Mouse (Mus musculus) CH12.LX (cell line): ENCODE measurements at regions not wholly inside any gene's neighbourhood (a gene's known extent, or its start where the extent isn't known, plus 50 kb on each side); places are given as distances from the start of the nearest gene placed in this dataset.

ENCODE experiments used
- DNase-seq: peaks from one replicate; pipeline ENCODE4 v3.0.0-alpha.2; 2013; ENCODE audit errors: extremely low read depth
- H3K27ac ChIP-seq: 2 replicates; pipeline ENCODE4 v1.5.1; 2012; ENCODE audit warnings: low read depth, mild to moderate bottlenecking, control low read depth, moderate library complexity; ENCODE audit not compliant: insufficient read depth
- H3K27me3 ChIP-seq: replicated peaks from 2 replicates; pipeline ENCODE3; 2012; ENCODE audit warnings: inconsistent platforms
- H3K36me3 ChIP-seq, 2 experiments: replicated peaks in 1 of 2; 2 replicates each; pipeline versions ENCODE3 to v1.6.1; 2012; ENCODE audit warnings: inconsistent platforms in 1 of 2, low read length in 1 of 2, mild to moderate bottlenecking in 1 of 2, mixed read lengths in 1 of 2, moderate library complexity in 1 of 2; ENCODE audit not compliant: control insufficient read depth in 1 of 2, insufficient read depth in 1 of 2
- H3K4me1 ChIP-seq, 2 experiments: 2 replicates each; pipeline ENCODE4 v1.6.1; 2012; ENCODE audit warnings: inconsistent platforms in 1 of 2, moderate library complexity in 1 of 2; ENCODE audit not compliant: insufficient read depth in 2 of 2, control insufficient read depth in 1 of 2
- H3K4me2 ChIP-seq: 2 replicates; pipeline ENCODE4 v1.6.1; 2012; ENCODE audit warnings: low read depth, mild to moderate bottlenecking, control low read depth; ENCODE audit not compliant: poor library complexity, insufficient read depth, severe bottlenecking
- H3K4me3 ChIP-seq, 3 experiments: fragments of 150-350 bp in 1 of 3; sonication (generic) in 1 of 3; replicated peaks in 1 of 3; 2 replicates each; pipeline versions ENCODE3 to v1.5.1; 2011 to 2012; ENCODE audit warnings: low read depth in 2 of 3, low read length in 2 of 3, mild to moderate bottlenecking in 2 of 3, moderate library complexity in 2 of 3, control low read depth in 1 of 3, improper control_type of control experiment in 1 of 3, inconsistent platforms in 1 of 3, mixed read lengths in 1 of 3; ENCODE audit not compliant: poor library complexity in 1 of 3
- H3K79me2 ChIP-seq: replicated peaks from 2 replicates; pipeline ENCODE4 v1.6.1; 2012; ENCODE audit warnings: mild to moderate bottlenecking, moderate library complexity; ENCODE audit not compliant: control insufficient read depth, poor library complexity, insufficient read depth, severe bottlenecking; ENCODE audit errors: extremely low read depth
- H3K9ac ChIP-seq: 2 replicates; pipeline ENCODE4 v1.6.1; 2012; ENCODE audit warnings: low read depth, mild to moderate bottlenecking, control low read depth, moderate library complexity; ENCODE audit not compliant: insufficient read depth
- H3K9me3 ChIP-seq: replicated peaks from 2 replicates; pipeline ENCODE3; 2012; ENCODE audit warnings: low read length, inconsistent platforms, mixed read lengths
- BHLHE40 ChIP-seq: IDR thresholded peaks from 2 replicates; pipeline ENCODE4 v1.6.1; 2011; ENCODE audit warnings: mild to moderate bottlenecking, low read depth, low read length, improper control_type of control experiment
- CHD1 ChIP-seq: IDR thresholded peaks from 2 replicates; pipeline ENCODE4 v1.6.1; 2012; ENCODE audit warnings: low read depth, low read length, improper control_type of control experiment, inconsistent platforms
- CHD2 ChIP-seq: IDR thresholded peaks from 2 replicates; pipeline ENCODE4 v1.6.1; 2011; ENCODE audit warnings: low read length, improper control_type of control experiment
- E2F4 ChIP-seq: IDR thresholded peaks from 2 replicates; pipeline ENCODE4 v1.6.1; 2011; ENCODE audit warnings: low read depth, low read length, improper control_type of control experiment; ENCODE audit not compliant: insufficient replicate concordance
- ETS1 ChIP-seq: conservative IDR thresholded peaks from 2 replicates; pipeline ENCODE4 v1.6.1; 2012; ENCODE audit warnings: low read depth, mild to moderate bottlenecking, inconsistent platforms, low read length, improper control_type of control experiment, moderate library complexity
- GABPA ChIP-seq: IDR thresholded peaks from 2 replicates; pipeline ENCODE4 v1.6.1; 2012; ENCODE audit warnings: low read depth, low read length, improper control_type of control experiment, inconsistent platforms; ENCODE audit not compliant: insufficient replicate concordance
- HCFC1 ChIP-seq: IDR thresholded peaks from 2 replicates; pipeline ENCODE4 v1.6.1; 2012; ENCODE audit warnings: low read depth, mild to moderate bottlenecking, inconsistent platforms, low read length, improper control_type of control experiment
- JUN ChIP-seq: IDR thresholded peaks from 2 replicates; pipeline ENCODE4 v1.6.1; 2011; ENCODE audit warnings: low read depth, mild to moderate bottlenecking, low read length, improper control_type of control experiment, moderate library complexity; ENCODE audit not compliant: insufficient read depth
- KAT2A ChIP-seq: IDR thresholded peaks from 2 replicates; pipeline ENCODE4 v1.6.1; 2012; ENCODE audit warnings: low read length, improper control_type of control experiment, inconsistent platforms; ENCODE audit not compliant: insufficient replicate concordance
- MAFK ChIP-seq: IDR thresholded peaks from 2 replicates; pipeline ENCODE4 v1.6.1; 2011; ENCODE audit warnings: low read length, improper control_type of control experiment; ENCODE audit not compliant: insufficient replicate concordance
- MAZ ChIP-seq: IDR thresholded peaks from 2 replicates; pipeline ENCODE4 v1.6.1; 2012; ENCODE audit warnings: low read depth, mild to moderate bottlenecking, inconsistent platforms, low read length, improper control_type of control experiment, moderate library complexity
- MXI1 ChIP-seq: IDR thresholded peaks from 2 replicates; pipeline ENCODE4 v1.6.1; 2011; ENCODE audit warnings: mild to moderate bottlenecking, low read depth, low read length, improper control_type of control experiment
- MYC ChIP-seq: IDR thresholded peaks from 2 replicates; pipeline ENCODE4 v1.6.1; 2011; ENCODE audit warnings: low read depth, mild to moderate bottlenecking, improper control_type of control experiment, low read length
- NELFE ChIP-seq: IDR thresholded peaks from 2 replicates; pipeline ENCODE4 v1.6.1; 2011; ENCODE audit warnings: low read depth, low read length, improper control_type of control experiment
- NRF1 ChIP-seq: IDR thresholded peaks from 2 replicates; pipeline ENCODE4 v1.6.1; 2014; ENCODE audit warnings: low read depth, mild to moderate bottlenecking, inconsistent platforms, low read length, improper control_type of control experiment, moderate library complexity
- PAX5 ChIP-seq: IDR thresholded peaks from 2 replicates; pipeline ENCODE4 v1.6.1; 2012; ENCODE audit warnings: low read length, inconsistent platforms, mixed read lengths
- POLR2A ChIP-seq: IDR thresholded peaks from 2 replicates; pipeline ENCODE4 v1.6.1; 2011; ENCODE audit warnings: low read depth, mild to moderate bottlenecking, improper control_type of control experiment, low read length
- RAD21 ChIP-seq: IDR thresholded peaks from 2 replicates; pipeline ENCODE4 v1.6.1; 2011; ENCODE audit warnings: low read depth, mild to moderate bottlenecking, low read length, improper control_type of control experiment, moderate library complexity
- SMC3 ChIP-seq: IDR thresholded peaks from 2 replicates; pipeline ENCODE4 v1.6.1; 2011; ENCODE audit warnings: low read depth, low read length, improper control_type of control experiment
- TBP ChIP-seq: conservative IDR thresholded peaks from 2 replicates; pipeline ENCODE4 v1.6.1; 2011; ENCODE audit warnings: low read depth, low read length, improper control_type of control experiment
- UBTF ChIP-seq: IDR thresholded peaks from 2 replicates; pipeline ENCODE4 v1.6.1; 2012; ENCODE audit warnings: low read depth, mild to moderate bottlenecking, inconsistent platforms, low read length, improper control_type of control experiment, moderate library complexity
- USF1 ChIP-seq: IDR thresholded peaks from 2 replicates; pipeline ENCODE4 v1.6.1; 2014; ENCODE audit warnings: low read depth, mild to moderate bottlenecking, inconsistent platforms, low read length, improper control_type of control experiment
- USF2 ChIP-seq: conservative IDR thresholded peaks from 2 replicates; pipeline ENCODE4 v1.6.1; 2011; ENCODE audit warnings: low read depth, low read length, improper control_type of control experiment
- ZC3H11A ChIP-seq: IDR thresholded peaks from 2 replicates; pipeline ENCODE4 v1.6.1; 2012; ENCODE audit warnings: low read depth, mild to moderate bottlenecking, inconsistent platforms, low read length, improper control_type of control experiment
- ZKSCAN1 ChIP-seq: IDR thresholded peaks from 2 replicates; pipeline ENCODE4 v1.6.1; 2012; ENCODE audit warnings: low read depth, inconsistent platforms, low read length, improper control_type of control experiment, borderline replicate concordance
- ZMIZ1 ChIP-seq: IDR thresholded peaks from 2 replicates; pipeline ENCODE4 v1.6.1; 2012; ENCODE audit warnings: low read depth, mild to moderate bottlenecking, inconsistent platforms, low read length, improper control_type of control experiment
- dilution Hi-C: fragments of 300-500 bp; cut with MboI; formaldehyde crosslinking; loops from 2 replicates; pipeline ENCODE4 v1.14.3; 2020; ENCODE audit warnings: low sequenced_read_pairs; ENCODE audit not compliant: extremely low pct_unique_long_range_greater_than_20kb, extremely low pct_ligation_motif_present
- in situ Hi-C: fragments of 300-500 bp; cut with MboI; formaldehyde crosslinking; loops from 3 replicates; pipeline ENCODE4 v1.14.3; 2019; ENCODE audit warnings: low sequenced_read_pairs, low pct_ligation_motif_present, low pct_unique_long_range_greater_than_20kb, mixed read lengths

- no peak overlapping the region for H3K4me3 ChIP-seq
These were observed 119.2 kb upstream of the Eef2kmt start for GRCm38 (mm10) chr16:5374818-5375605.

DNA sequence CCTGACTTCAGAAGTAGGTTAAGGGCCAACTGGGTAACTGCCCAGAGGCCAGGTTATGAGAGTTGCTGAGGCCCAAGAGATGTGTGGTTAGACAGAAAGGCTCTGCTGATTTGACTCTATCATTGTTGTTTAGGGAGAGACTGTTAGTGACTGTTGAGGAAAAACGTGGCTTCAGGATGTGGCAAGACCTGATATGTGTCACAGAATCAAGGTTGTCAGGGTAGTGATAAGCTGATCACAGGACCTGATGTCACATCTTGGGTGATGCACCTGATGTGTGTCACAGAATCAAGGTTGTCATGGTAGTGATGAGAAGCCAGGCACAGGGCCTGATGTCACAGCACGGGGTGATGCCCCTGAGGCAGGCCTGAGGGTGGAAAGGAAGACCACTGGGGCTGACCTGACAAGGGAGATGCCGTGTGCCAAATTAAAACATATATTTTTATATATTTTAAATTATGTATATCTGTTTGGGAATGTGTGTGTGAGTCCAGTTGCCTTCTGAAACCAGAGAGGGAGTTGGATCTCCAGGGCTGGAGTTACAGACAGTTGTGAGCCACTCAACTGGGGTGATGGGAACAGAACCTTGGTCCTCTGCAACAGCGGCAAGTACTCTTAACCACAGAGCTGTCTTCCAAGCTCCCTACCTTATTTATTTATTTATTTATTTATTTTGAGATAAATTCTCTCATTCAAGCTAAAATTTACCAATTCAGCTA, 115.6 kb upstream of the Eef2kmt start:
- dilution Hi-C loops, result no loop called here
- no peaks in the 10 kb centered on the region for H3K79me2 ChIP-seq
- H3K27ac ChIP-seq, result no peak overlapping the region
- TF ChIP-seq PAX5 (no peak), TBP (no peak), USF1 (no peak), E2F4 (no peak), BHLHE40 (no peak), MYC (no peak), MXI1 (no peak), MAZ (no peak), CHD1 (no peak), NRF1 (no peak), RAD21 (no peak), ETS1 (no peak), ZKSCAN1 (no peak), CHD2 (no peak), JUN (no peak), MAFK (no peak), GABPA (no peak), UBTF (no peak), POLR2A (no peak)
- peaks cover 45% of the 10 kb centered on the region for H3K27me3 ChIP-seq
- DNase-seq, result no peak
- H3K4me1 ChIP-seq, result no peaks in the 10 kb centered on the region
- H3K9me3 ChIP-seq, result no peaks in the 10 kb centered on the region
- no peak overlapping the region for H3K4me2 ChIP-seq
- H3K4me3 ChIP-seq, result no peak overlapping the region
- in situ Hi-C loops, result no loop called here
- no peak overlapping the region for H3K9ac ChIP-seq
- H3K36me3 ChIP-seq, result no peaks in the 10 kb centered on the region

More at GRCm38 (mm10) chr16:5374818-5375605, 119.2 kb upstream of the Eef2kmt start:
- Histone ChIP-seq H3K79me2 (no peaks in the 10 kb centered on the region), H3K36me3 (no peaks in the 10 kb centered on the region), H3K4me2 (no peak overlapping the region), H3K4me1 (no peaks in the 10 kb centered on the region), H3K27me3 (peaks cover 74% of the 10 kb centered on the region), H3K9ac (no peak overlapping the region), H3K27ac (no peak overlapping the region), H3K9me3 (peaks cover 5% of the 10 kb centered on the region)
- TF ChIP-seq KAT2A (no peak), ZKSCAN1 (no peak), NELFE (no peak), ZC3H11A (no peak), HCFC1 (no peak), SMC3 (no peak), TBP (no peak), NRF1 (no peak), ZMIZ1 (no peak), MYC (no peak), USF2 (no peak), CHD2 (no peak), UBTF (no peak), BHLHE40 (no peak)
- no peak for DNase-seq
- dilution Hi-C loops, result no loop called here
- in situ Hi-C loops, result no loop called here
